Mouse (Mus musculus) midbrain, embryonic 15.5 days (tissue): Measurements from ENCODE around the gene Cisd3. TPM values are rescaled to one million over a fixed set of nuclear protein-coding genes. Genes with fewer than 3 reads are reported as not detected.
A peak's percentile ranks its signal among the peaks of the same experiment; 100 is the strongest.

ENCODE experiments used
- ATAC-seq: fragments of 200-750 bp; cut with Nextera tagmentation; replicated peaks from 2 replicates; pipeline ENCODE4 v1.8.0; 2017; ENCODE audit warnings: moderate TSS enrichment
- H3K27ac ChIP-seq: fragments of 300-500 bp; sonication (generic); 2 replicates; pipeline ENCODE4 v1.5.1; 2015; ENCODE audit warnings: mild to moderate bottlenecking, inconsistent platforms
- H3K27me3 ChIP-seq: fragments of 300-500 bp; sonication (generic); replicated peaks from 2 replicates; pipeline ENCODE4 v1.6.1; 2015; ENCODE audit warnings: inconsistent platforms
- H3K36me3 ChIP-seq: fragments of 300-500 bp; sonication (generic); replicated peaks from 2 replicates; pipeline ENCODE4 v1.6.1; 2015; ENCODE audit warnings: inconsistent platforms
- H3K4me1 ChIP-seq: fragments of 300-500 bp; sonication (generic); 2 replicates; pipeline ENCODE4 v1.6.1; 2015; ENCODE audit warnings: inconsistent platforms
- H3K4me2 ChIP-seq: fragments of 300-500 bp; sonication (generic); 2 replicates; pipeline ENCODE4 v1.6.1; 2015; ENCODE audit warnings: inconsistent platforms, mild to moderate bottlenecking, moderate library complexity
- H3K4me3 ChIP-seq: fragments of 300-500 bp; sonication (generic); 2 replicates; pipeline ENCODE4 v1.5.1; 2015; ENCODE audit warnings: mild to moderate bottlenecking, inconsistent platforms
- H3K9ac ChIP-seq: fragments of 300-500 bp; sonication (generic); 2 replicates; pipeline ENCODE4 v1.6.1; 2015; ENCODE audit warnings: mild to moderate bottlenecking, inconsistent platforms
- H3K9me3 ChIP-seq: fragments of 300-500 bp; sonication (generic); 2 replicates; pipeline ENCODE4 v1.6.1; 2016; ENCODE audit warnings: inconsistent platforms
- WGBS: fragments of 180-500 bp; shearing (Covaris S2); methylation state at CpG from one replicate; pipeline ENCODE4 v1.1.7; 2015; ENCODE audit warnings: mixed read lengths; 5-methylcytosine and 5-hydroxymethylcytosine counted together
- polyA plus RNA-seq: library from polyadenylated mRNA; unstranded; fragments of >200 nt; fragmentation: Nextera tagmentation; extraction: Ambion mirVana; gene quantifications from 2 replicates; pipeline ENCODE4 v1.2.1, GENCODE M21; 2015

The Cisd3 gene
- polyA plus RNA-seq, 1 experiment from 2014 or later, result 21.6 TPM

- H3K9me3 ChIP-seq, result no peaks in the 10 kb centered on the region
- 67% methylated on average over 15 of the region's 15 CpGs for WGBS
- no peak overlapping the region for H3K9ac ChIP-seq
- peaks cover 23% of the 10 kb centered on the region for H3K4me1 ChIP-seq
- no peaks in the 10 kb centered on the region for H3K27me3 ChIP-seq
- no peak overlapping the region for H3K4me3 ChIP-seq
- no peak overlapping the region for H3K4me2 ChIP-seq
- no peak overlapping the region for H3K27ac ChIP-seq
- no peak for ATAC-seq
- peaks cover 38% of the 10 kb centered on the region for H3K36me3 ChIP-seq
These were observed 7.3 kb upstream of the Cisd3 start for GRCm38 (mm10) chr11:97678301-97678700.

- Histone ChIP-seq H3K9me3 (no peaks in the 10 kb centered on the region), H3K4me1 (peaks cover 29% of the 10 kb centered on the region), H3K9ac (no peak overlapping the region), H3K27me3 (no peaks in the 10 kb centered on the region), H3K4me3 (no peak overlapping the region), H3K27ac (0 out of 2 replicates have a peak overlapping the region, but pooled peaks have one; percentile 3), H3K36me3 (peaks cover 26% of the 10 kb centered on the region), H3K4me2 (no peak overlapping the region)
- ATAC-seq, result no peak
- WGBS, result 64% methylated on average over 12 of the region's 12 CpGs
These were observed 5.2 kb upstream of the Cisd3 start for GRCm38 (mm10) chr11:97680430-97680829.

GRCm38 (mm10) chr11:97682504-97683055 lies 3.0 kb upstream of the Cisd3 start:
- H3K4me2 ChIP-seq, result no peak overlapping the region
- no peak for ATAC-seq
- H3K36me3 ChIP-seq, result peaks cover 26% of the 10 kb centered on the region
- no peak overlapping the region for H3K27ac ChIP-seq
- H3K9me3 ChIP-seq, result no peaks in the 10 kb centered on the region
- WGBS, result 82% methylated on average over 6 of the region's 6 CpGs
- H3K27me3 ChIP-seq, result no peaks in the 10 kb centered on the region
- peaks cover 25% of the 10 kb centered on the region for H3K4me1 ChIP-seq
- H3K9ac ChIP-seq, result no peak overlapping the region
- H3K4me3 ChIP-seq, result no peak overlapping the region

GRCm38 (mm10) chr11:97684063-97684680 lies 1.5 kb upstream of the Cisd3 start:
- WGBS, result 78% methylated on average over 6 of the region's 6 CpGs

GRCm38 (mm10) chr11:97684766-97685165 lies 860 bp upstream of the Cisd3 start:
- H3K27me3 ChIP-seq, result no peaks in the 10 kb centered on the region
- no peak overlapping the region for H3K9ac ChIP-seq
- H3K4me3 ChIP-seq, result no peak overlapping the region
- H3K9me3 ChIP-seq, result no peaks in the 10 kb centered on the region
- WGBS, result 37% methylated on average over 7 of the region's 7 CpGs
- ATAC-seq, result no peak
- H3K36me3 ChIP-seq, result peaks cover 26% of the 10 kb centered on the region
- peaks cover 15% of the 10 kb centered on the region for H3K4me1 ChIP-seq
- no peak overlapping the region for H3K4me2 ChIP-seq
- H3K27ac ChIP-seq, result 0 out of 2 replicates have a peak overlapping the region, but pooled peaks have one; percentile 41

More at GRCm38 (mm10) chr11:97684063-97684680, 1.5 kb upstream of the Cisd3 start:
- no peaks in the 10 kb centered on the region for H3K9me3 ChIP-seq
- no peak overlapping the region for H3K27ac ChIP-seq
- H3K4me2 ChIP-seq, result no peak overlapping the region
- H3K36me3 ChIP-seq, result peaks cover 25% of the 10 kb centered on the region
- no peak for ATAC-seq
- H3K4me3 ChIP-seq, result no peak overlapping the region
- no peak overlapping the region for H3K9ac ChIP-seq
- H3K27me3 ChIP-seq, result no peaks in the 10 kb centered on the region
- peaks cover 15% of the 10 kb centered on the region for H3K4me1 ChIP-seq

GRCm38 (mm10) chr11:97686322-97686908 lies 789 bp downstream of the Cisd3 start:
- Histone ChIP-seq H3K4me1 (peaks cover 15% of the 10 kb centered on the region), H3K27ac (no peak overlapping the region), H3K4me3 (peak overlapping the region; percentile 43), H3K4me2 (peak overlapping the region; percentile 88), H3K36me3 (peaks cover 24% of the 10 kb centered on the region), H3K9me3 (no peaks in the 10 kb centered on the region), H3K9ac (peak overlapping the region; percentile 15; the same call in 1 of the 2 replicates), H3K27me3 (no peaks in the 10 kb centered on the region)
- ATAC-seq, result no peak
- 74% methylated on average over 11 of the region's 11 CpGs for WGBS

- peaks cover 15% of the 10 kb centered on the region for H3K4me1 ChIP-seq
- 89% methylated on average over 3 of the region's 3 CpGs for WGBS
- H3K9me3 ChIP-seq, result no peaks in the 10 kb centered on the region
- H3K4me3 ChIP-seq, result no peak overlapping the region
- H3K9ac ChIP-seq, result no peak overlapping the region
- H3K4me2 ChIP-seq, result no peak overlapping the region
- H3K27ac ChIP-seq, result no peak overlapping the region
- H3K27me3 ChIP-seq, result no peaks in the 10 kb centered on the region
- ATAC-seq, result no peak
- peaks cover 24% of the 10 kb centered on the region for H3K36me3 ChIP-seq
These were observed 1.4 kb downstream of the Cisd3 start for GRCm38 (mm10) chr11:97687061-97687460.

GRCm38 (mm10) chr11:97689861-97690260 lies 4.2 kb downstream of the Cisd3 start:
- H3K4me3 ChIP-seq, result no peak overlapping the region
- H3K9me3 ChIP-seq, result no peaks in the 10 kb centered on the region
- no peak for ATAC-seq
- no peak overlapping the region for H3K27ac ChIP-seq
- no peak overlapping the region for H3K9ac ChIP-seq
- H3K4me2 ChIP-seq, result no peak overlapping the region
- H3K36me3 ChIP-seq, result peaks cover 24% of the 10 kb centered on the region
- WGBS, result 31% methylated on average over 10 of the region's 10 CpGs
- no peaks in the 10 kb centered on the region for H3K27me3 ChIP-seq
- H3K4me1 ChIP-seq, result peaks cover 38% of the 10 kb centered on the region

GRCm38 (mm10) chr11:97694435-97694834 lies 8.8 kb downstream of the Cisd3 start:
- peak overlapping the region; percentile 75 for H3K27ac ChIP-seq
- H3K36me3 ChIP-seq, result peaks cover 20% of the 10 kb centered on the region
- ATAC-seq, result no peak
- H3K4me1 ChIP-seq, result peaks cover 54% of the 10 kb centered on the region
- H3K4me3 ChIP-seq, result no peak overlapping the region
- H3K9ac ChIP-seq, result no peak overlapping the region
- H3K9me3 ChIP-seq, result no peaks in the 10 kb centered on the region
- no peaks in the 10 kb centered on the region for H3K27me3 ChIP-seq
- peak overlapping the region; percentile 61; the same call in 1 of the 2 replicates for H3K4me2 ChIP-seq
- 90% methylated on average over 4 of the region's 4 CpGs for WGBS

GRCm38 (mm10) chr11:97694921-97695711 lies 9.5 kb downstream of the Cisd3 start:
- Histone ChIP-seq H3K4me3 (peak overlapping the region; percentile 79), H3K27me3 (no peaks in the 10 kb centered on the region), H3K27ac (peak overlapping the region; percentile 75), H3K4me2 (peak overlapping the region; percentile 61), H3K9me3 (no peaks in the 10 kb centered on the region), H3K9ac (peak overlapping the region; percentile 28; the same call in 1 of the 2 replicates), H3K36me3 (peaks cover 20% of the 10 kb centered on the region), H3K4me1 (peaks cover 54% of the 10 kb centered on the region)
- ATAC-seq, result no peak
- WGBS, result 24% methylated on average over 17 of the region's 17 CpGs

GRCm38 (mm10) chr11:97695712-97696401 lies 10.2 kb downstream of the Cisd3 start:
- Histone ChIP-seq H3K27ac (peak overlapping the region; percentile 75), H3K9me3 (no peaks in the 10 kb centered on the region), H3K4me2 (peak overlapping the region; percentile 61), H3K4me1 (peaks cover 54% of the 10 kb centered on the region), H3K27me3 (no peaks in the 10 kb centered on the region), H3K36me3 (peaks cover 14% of the 10 kb centered on the region), H3K9ac (peak overlapping the region; percentile 28; the same call in 1 of the 2 replicates), H3K4me3 (peak overlapping the region; percentile 79)
- WGBS, result 17% methylated on average over 9 of the region's 9 CpGs
- no peak for ATAC-seq
